Mouse (Mus musculus): ENCODE results near the gene Zfp583. TPM values are rescaled to one million over a fixed set of nuclear protein-coding genes. Genes with fewer than 3 reads are reported as not detected.

The Zfp583 gene
- polyA plus RNA-seq (2012; fragmentation: generic; extraction: Trizol) = under 1 TPM in 1 of 2 experiments, not detected in 1; 0.04 TPM

DNA sequence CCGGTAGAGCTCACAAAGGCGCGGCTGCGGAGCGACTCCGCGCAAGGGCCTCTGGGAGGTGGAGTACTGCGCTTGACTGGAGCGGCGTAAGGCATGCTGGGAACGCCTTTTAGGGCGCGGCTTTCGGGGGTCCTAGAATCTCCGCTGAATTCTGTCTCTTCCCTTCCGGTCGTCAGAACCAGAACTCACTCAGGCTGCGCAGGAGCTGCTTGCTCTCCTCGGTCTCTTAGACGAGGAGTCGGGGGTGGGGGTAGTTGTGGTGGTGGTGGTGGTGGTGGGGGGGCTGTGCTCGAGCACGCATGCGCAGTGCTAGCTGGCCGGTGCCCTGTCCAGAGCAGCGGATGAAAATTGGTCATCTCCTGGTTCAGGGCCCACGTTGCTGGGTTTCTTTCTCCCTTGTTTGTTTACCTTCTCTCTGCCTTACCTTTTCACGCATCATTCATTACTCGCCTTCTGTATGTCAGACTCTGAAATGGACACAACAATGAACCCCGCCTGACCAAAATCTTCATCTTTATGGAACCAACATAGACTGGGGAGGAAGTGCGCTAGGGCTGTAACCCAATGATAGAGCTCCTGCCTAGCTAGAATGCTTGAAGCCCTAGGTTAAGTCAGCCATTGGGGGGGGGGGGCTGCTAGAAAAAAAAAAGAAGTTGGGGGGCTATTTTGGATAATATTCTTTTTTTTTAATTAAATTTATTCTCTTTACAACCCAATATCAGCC, at the start of gene Zfp583:
TSS of gene Zfp583 (minus strand) at position 53 of the 724 bp plus-strand sequence.

DNA sequence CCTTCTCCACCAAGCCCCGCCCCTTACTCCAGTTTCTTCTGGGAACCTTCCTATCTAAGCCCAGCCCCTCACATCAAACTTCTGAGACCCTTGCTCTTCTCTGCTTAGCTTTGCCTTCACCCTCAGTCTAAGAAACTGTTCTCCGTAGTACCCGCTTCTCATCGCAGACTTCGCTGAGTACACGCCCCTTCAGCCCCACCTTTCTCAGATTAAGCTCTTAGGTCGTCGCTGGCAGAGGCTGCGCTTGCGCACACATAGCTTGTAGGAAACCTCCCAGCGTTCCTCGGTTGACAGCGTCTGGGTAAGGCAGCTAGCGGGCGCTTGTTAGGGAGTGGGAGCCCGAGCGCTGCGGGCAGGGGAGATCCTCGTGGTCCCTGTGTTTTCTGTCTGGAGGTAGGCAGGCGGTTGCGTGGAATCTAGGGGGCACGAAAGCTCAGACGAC, 32.0 kb upstream of the Zfp583 start, which contains the start of gene Zfp78:
TSS of gene Zfp78 (plus strand) at position 234 of the 442 bp plus-strand sequence.

GRCm38 (mm10) chr7:6343501-6344071, 12.5 kb upstream of the Zfp583 start, which contains the start of gene Gm3854:
Gm3854 (plus strand) TSS chr7:6343759.

DNA sequence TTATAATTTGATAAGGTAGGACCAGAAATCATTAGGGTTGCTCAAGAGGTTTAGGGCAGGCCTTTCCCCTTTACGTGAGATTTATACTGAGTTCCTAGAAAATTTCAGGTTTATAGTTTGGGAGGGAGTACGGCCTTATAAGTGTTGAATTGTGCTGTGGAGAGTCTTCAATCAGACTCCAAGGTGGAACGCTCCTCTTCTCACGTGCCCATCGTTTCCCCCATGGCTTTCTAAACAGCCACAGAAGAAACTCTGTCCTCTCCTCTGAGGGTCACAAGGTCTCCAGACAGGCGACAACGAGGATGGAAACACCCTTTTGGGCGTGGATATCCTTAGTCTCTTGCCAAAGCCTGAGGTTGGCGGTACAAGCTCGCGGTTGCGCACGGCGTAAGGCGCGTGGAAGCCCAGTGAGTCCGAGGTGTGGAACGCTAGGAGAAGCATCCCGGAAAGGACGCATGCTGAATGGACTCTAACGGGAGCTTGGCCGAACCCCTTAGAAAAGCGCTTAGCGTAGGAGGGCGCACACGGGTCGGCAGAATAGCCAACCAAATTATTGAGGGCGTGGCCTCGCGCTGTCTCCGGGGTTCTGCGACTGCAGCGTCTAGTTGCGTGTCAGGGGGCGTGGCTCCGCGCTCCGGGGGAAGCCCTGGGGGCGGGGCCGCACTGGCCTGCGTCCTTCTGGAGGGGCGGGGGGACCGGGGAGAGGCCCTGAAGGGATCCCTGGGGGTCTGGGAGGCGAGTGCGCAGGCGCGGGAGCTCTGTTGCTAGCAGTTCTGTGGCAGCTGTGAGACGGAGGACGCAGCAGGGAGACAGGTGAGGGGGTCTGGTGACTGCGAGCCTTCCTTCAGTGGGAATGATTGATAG, 45.0 kb downstream of the Zfp583 start, which contains the start of gene Zfp667:
TSS of gene Zfp667 (plus strand) at position 738 of the 864 bp plus-strand sequence.

Other genes starting within 250 kb of the Zfp583 start
- gene Zfp787, start 175.3 kb downstream of the Zfp583 start, polyA plus RNA-seq (2012; fragmentation: generic; extraction: Trizol) = 10 to 100 TPM; 26.5 to 32.4 TPM
- gene Zfp444, start 159.1 kb downstream of the Zfp583 start, polyA plus RNA-seq (2012; fragmentation: generic; extraction: Trizol) = 10 to 100 TPM; 34.7 to 36.0 TPM
- not detected for gene Galp, start 134.2 kb downstream of the Zfp583 start, polyA plus RNA-seq (2012; fragmentation: generic; extraction: Trizol)
- gene Zscan5b, start 109.0 kb downstream of the Zfp583 start, polyA plus RNA-seq (2012; fragmentation: generic; extraction: Trizol) = not detected
- gene Epp13, start 78.6 kb downstream of the Zfp583 start, polyA plus RNA-seq (2012; fragmentation: generic; extraction: Trizol) = not detected
- 1 to 10 TPM in 1 of 2 experiments, under 1 TPM in 1; 0.18 to 1.0 TPM for gene Zfp667, start 44.7 kb downstream of the Zfp583 start, polyA plus RNA-seq (2012; fragmentation: generic; extraction: Trizol)
- gene Gm3854, start 12.5 kb upstream of the Zfp583 start, polyA plus RNA-seq (2012; fragmentation: generic; extraction: Trizol) = not detected
- under 1 TPM; 0.05 to 0.53 TPM for gene Zfp78, start 32.0 kb upstream of the Zfp583 start, polyA plus RNA-seq (2012; fragmentation: generic; extraction: Trizol)
- 1 to 10 TPM in 1 of 2 experiments, under 1 TPM in 1; 0.37 to 4.0 TPM for gene Zfp28, start 52.0 kb upstream of the Zfp583 start, polyA plus RNA-seq (2012; fragmentation: generic; extraction: Trizol)
- under 1 TPM in 1 of 2 experiments, not detected in 1; 0.06 TPM for gene Smim17, start 67.4 kb upstream of the Zfp583 start, polyA plus RNA-seq (2012; fragmentation: generic; extraction: Trizol)
- under 1 TPM in 1 of 2 experiments, not detected in 1; 0.01 TPM for gene Gm20715, start 79.0 kb upstream of the Zfp583 start, polyA plus RNA-seq (2012; fragmentation: generic; extraction: Trizol)
- not detected for gene Olfr1344, start 107.4 kb upstream of the Zfp583 start, polyA plus RNA-seq (2012; fragmentation: generic; extraction: Trizol)
- gene Olfr1336, start 124.9 kb upstream of the Zfp583 start, polyA plus RNA-seq (2012; fragmentation: generic; extraction: Trizol) = not detected
- gene Olfr1346, start 135.8 kb upstream of the Zfp583 start, polyA plus RNA-seq (2012; fragmentation: generic; extraction: Trizol) = not detected
- gene Olfr5, start 155.7 kb upstream of the Zfp583 start, polyA plus RNA-seq (2012; fragmentation: generic; extraction: Trizol) = not detected
- gene Olfr1347, start 168.5 kb upstream of the Zfp583 start, polyA plus RNA-seq (2012; fragmentation: generic; extraction: Trizol) = not detected
- gene Olfr1348, start 177.5 kb upstream of the Zfp583 start, polyA plus RNA-seq (2012; fragmentation: generic; extraction: Trizol) = not detected
- under 1 TPM in 1 of 2 experiments, not detected in 1; 0.02 TPM for gene Olfr1349, start 191.7 kb upstream of the Zfp583 start, polyA plus RNA-seq (2012; fragmentation: generic; extraction: Trizol)
- gene Olfr1350, start 233.6 kb upstream of the Zfp583 start, polyA plus RNA-seq (2012; fragmentation: generic; extraction: Trizol) = not detected